Mouse (Mus musculus): ENCODE results near the gene Cxcr5. TPM values are rescaled to one million over a fixed set of nuclear protein-coding genes. Genes with fewer than 3 reads are reported as not detected.

Gene Cxcr5
- polyA plus RNA-seq, 1 experiment from 2014 or later = 0.17 TPM

DNA sequence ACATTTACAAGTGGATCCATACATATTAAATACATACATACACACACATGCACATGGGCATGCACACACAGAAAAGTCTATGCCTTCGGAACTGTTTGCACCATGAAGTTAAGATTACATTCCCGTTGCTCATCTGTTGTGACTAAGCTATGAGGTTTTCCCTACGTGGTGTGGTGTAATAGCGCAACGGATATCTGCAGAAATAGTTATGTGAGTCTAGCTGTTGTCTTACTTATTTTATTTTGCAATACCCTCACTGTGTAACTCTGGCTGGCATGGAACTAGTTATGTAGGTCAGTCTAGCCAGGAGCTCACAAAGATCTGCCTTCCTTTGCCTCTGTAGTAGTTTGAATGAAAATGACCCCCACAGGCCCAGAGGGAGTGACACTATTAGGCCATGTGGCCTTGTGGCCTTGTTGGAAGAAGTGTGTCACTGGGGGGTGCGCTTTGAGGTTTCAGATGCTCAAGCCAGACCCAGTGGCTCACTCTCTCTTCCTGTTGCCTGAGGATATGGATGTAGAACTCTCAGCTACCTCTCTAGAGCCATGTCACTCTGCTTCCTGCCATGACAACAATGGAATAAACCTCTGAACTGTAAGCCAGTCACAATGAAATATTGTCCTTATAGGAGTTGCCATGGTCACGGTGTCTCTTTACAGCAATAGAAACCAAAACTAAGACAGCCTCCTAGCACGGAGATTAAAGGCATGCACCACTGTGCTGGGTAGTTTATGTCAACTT, 13.1 kb downstream of the Cxcr5 start:
- H3K27me3 ChIP-seq (replicated peaks; ENCODE audit: insufficient read depth, low read length) = no peaks in the 10 kb centered on the region
- 91% methylated on average over 8 of the region's 8 CpGs for WGBS
- no peak overlapping the region for H3K4me2 ChIP-seq (replicated peaks; ENCODE audit: low read depth, low read length)
- TF ChIP-seq CTCF (IDR thresholded peaks at IDR 0.05) = no peak
- TF ChIP-seq EP300 (IDR thresholded peaks at IDR 0.05) = no peak
- no peak overlapping the region for H3K4me3 ChIP-seq (ENCODE audit: low read depth, low read length)
- no peaks in the 10 kb centered on the region for H3K36me3 ChIP-seq (ENCODE audit: insufficient read depth, low read length)
- no peak overlapping the region for H3K9ac ChIP-seq (replicated peaks; ENCODE audit: low read depth)
- H3K27ac ChIP-seq (ENCODE audit: low read length) = no peak overlapping the region
- H3K4me1 ChIP-seq (ENCODE audit: insufficient read depth, low read depth, low read length) = peaks cover 4% of the 10 kb centered on the region; the same call in 1 of the 2 replicates
- no peak for DNase-seq (ENCODE audit: low spot score)
- no peaks in the 10 kb centered on the region for H3K9me3 ChIP-seq (ENCODE audit: low read length)
- no peak for ATAC-seq

DNA sequence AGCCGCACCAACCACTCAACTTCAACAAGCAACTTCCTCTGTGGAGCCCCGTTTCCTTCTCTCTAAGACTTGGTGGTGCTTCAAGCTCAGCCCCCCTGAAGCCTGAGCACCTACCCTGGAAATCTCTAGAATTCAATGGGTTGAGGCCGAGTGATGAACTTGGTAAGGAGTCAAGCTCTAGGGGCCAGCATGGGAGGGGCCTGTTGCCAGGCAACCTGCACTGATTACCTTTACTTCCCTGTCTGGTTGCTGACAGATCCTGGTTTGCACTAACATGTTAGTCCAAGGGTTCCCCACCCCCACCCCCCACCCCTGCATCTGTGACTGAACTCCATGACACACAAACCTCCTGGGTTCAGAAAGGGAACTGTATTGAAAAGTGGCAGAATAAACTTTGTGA, 16.7 kb downstream of the Cxcr5 start:
- Histone ChIP-seq H3K4me3 (ENCODE audit: low read depth, low read length) (no peak overlapping the region), H3K9ac (replicated peaks; ENCODE audit: low read depth) (no peak overlapping the region), H3K36me3 (ENCODE audit: insufficient read depth, low read length) (no peaks in the 10 kb centered on the region), H3K4me2 (replicated peaks; ENCODE audit: low read depth, low read length) (no peak overlapping the region), H3K27ac (ENCODE audit: low read length) (no peak overlapping the region), H3K27me3 (replicated peaks; ENCODE audit: insufficient read depth, low read length) (no peaks in the 10 kb centered on the region), H3K9me3 (ENCODE audit: low read length) (no peaks in the 10 kb centered on the region), H3K4me1 (ENCODE audit: insufficient read depth, low read depth, low read length) (no peaks in the 10 kb centered on the region)
- 59% methylated on average over 3 of the region's 3 CpGs for WGBS
- TF ChIP-seq CTCF (IDR thresholded peaks at IDR 0.05) = no peak
- TF ChIP-seq EP300 (IDR thresholded peaks at IDR 0.05) = no peak
- DNase-seq (ENCODE audit: low spot score) (no peak), ATAC-seq (no peak)

DNA sequence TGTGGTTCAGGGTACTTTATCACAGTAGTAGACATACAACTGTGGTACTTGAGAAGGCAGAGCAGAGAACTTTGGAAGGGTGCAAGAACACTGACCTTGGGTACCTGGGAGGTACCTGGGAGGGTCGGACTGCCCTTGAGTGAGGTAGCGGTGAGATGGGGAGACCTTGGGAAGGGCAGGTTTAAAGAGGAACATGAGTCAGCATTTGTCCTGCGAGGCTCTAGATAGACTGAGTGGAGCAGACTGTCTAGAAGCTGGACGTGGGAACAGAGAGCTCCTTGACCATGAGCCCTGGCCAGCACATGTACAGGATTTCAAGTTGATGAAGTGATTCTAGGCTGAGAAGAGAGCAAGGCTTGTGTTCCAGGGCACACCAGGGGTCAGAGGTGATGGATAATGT, 19.3 kb downstream of the Cxcr5 start:
- TF ChIP-seq EP300 (IDR thresholded peaks at IDR 0.05) = no peak
- TF ChIP-seq CTCF (IDR thresholded peaks at IDR 0.05) = no peak
- H3K4me1 ChIP-seq (ENCODE audit: insufficient read depth, low read depth, low read length) = no peaks in the 10 kb centered on the region
- H3K4me3 ChIP-seq (ENCODE audit: low read depth, low read length) = no peak overlapping the region
- H3K4me2 ChIP-seq (replicated peaks; ENCODE audit: low read depth, low read length) = no peak overlapping the region
- no peaks in the 10 kb centered on the region for H3K9me3 ChIP-seq (ENCODE audit: low read length)
- no peaks in the 10 kb centered on the region for H3K27me3 ChIP-seq (replicated peaks; ENCODE audit: insufficient read depth, low read length)
- no peak overlapping the region for H3K9ac ChIP-seq (replicated peaks; ENCODE audit: low read depth)
- H3K27ac ChIP-seq (ENCODE audit: low read length) = no peak overlapping the region
- H3K36me3 ChIP-seq (ENCODE audit: insufficient read depth, low read length) = no peaks in the 10 kb centered on the region
- WGBS = 61% methylated on average over 4 of the region's 4 CpGs
- DNase-seq (ENCODE audit: low spot score) (no peak), ATAC-seq (no peak)

DNA sequence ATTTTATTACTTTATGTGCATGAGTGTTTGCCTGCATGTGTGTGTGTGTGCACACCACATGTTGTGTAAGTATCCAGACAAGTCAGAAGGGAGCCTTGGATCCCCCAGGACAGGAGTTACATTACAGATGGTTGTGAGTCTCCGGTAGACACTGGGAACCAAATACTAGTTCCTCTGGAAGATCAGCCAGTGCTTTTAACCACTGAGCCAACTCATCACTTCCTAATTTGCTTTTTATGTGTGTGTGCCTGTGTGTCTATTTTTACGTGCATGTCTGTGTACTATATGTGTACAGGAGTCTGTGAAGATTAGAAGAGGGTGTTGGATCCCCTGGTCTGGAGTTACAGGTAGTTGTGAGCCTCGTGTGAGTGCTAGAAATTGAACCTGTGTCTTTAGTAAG, 21.0 kb downstream of the Cxcr5 start:
- no peak for DNase-seq (ENCODE audit: low spot score)
- H3K36me3 ChIP-seq (ENCODE audit: insufficient read depth, low read length) = no peaks in the 10 kb centered on the region
- H3K9ac ChIP-seq (replicated peaks; ENCODE audit: low read depth) = no peak overlapping the region
- no peaks in the 10 kb centered on the region for H3K4me1 ChIP-seq (ENCODE audit: insufficient read depth, low read depth, low read length)
- H3K4me2 ChIP-seq (replicated peaks; ENCODE audit: low read depth, low read length) = no peak overlapping the region
- 76% methylated on average over 3 of the region's 3 CpGs for WGBS
- no peak for ATAC-seq
- TF ChIP-seq EP300 (IDR thresholded peaks at IDR 0.05) = no peak
- H3K4me3 ChIP-seq (ENCODE audit: low read depth, low read length) = no peak overlapping the region
- no peaks in the 10 kb centered on the region for H3K9me3 ChIP-seq (ENCODE audit: low read length)
- no peaks in the 10 kb centered on the region for H3K27me3 ChIP-seq (replicated peaks; ENCODE audit: insufficient read depth, low read length)
- H3K27ac ChIP-seq (ENCODE audit: low read length) = no peak overlapping the region

DNA sequence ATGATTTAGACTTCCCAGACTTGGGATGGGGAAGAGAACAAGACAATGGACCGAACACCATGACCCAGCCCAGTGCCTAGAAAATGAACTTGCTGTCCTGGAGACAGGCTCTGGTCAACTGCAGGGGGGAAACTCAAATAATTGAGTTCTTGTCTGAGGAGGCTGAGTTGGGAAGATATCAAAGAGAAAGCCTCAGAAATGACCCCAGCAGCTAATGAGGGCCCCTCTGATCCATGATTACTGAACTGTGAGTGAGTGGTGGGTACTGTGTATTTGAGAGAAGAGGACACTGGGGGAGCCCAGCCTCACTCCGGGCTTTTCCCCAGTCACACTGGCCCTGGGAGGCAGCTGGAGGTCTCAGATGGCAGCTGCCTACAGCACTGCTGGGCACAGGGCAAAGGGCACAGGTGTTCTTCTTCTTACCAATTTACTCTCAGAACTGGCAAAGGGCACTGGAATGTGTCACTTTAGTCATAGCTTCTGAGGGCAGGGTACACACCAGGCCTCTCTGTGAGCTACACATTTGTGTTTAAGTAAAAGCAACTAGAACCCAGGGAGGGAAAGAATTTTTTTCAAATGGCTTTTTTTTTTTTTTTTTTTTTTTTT, 21.8 kb downstream of the Cxcr5 start:
- Histone ChIP-seq H3K4me3 (ENCODE audit: low read depth, low read length) (no peak overlapping the region), H3K9me3 (ENCODE audit: low read length) (no peaks in the 10 kb centered on the region), H3K9ac (replicated peaks; ENCODE audit: low read depth) (no peak overlapping the region), H3K4me1 (ENCODE audit: insufficient read depth, low read depth, low read length) (no peaks in the 10 kb centered on the region), H3K36me3 (ENCODE audit: insufficient read depth, low read length) (no peaks in the 10 kb centered on the region), H3K27me3 (replicated peaks; ENCODE audit: insufficient read depth, low read length) (no peaks in the 10 kb centered on the region), H3K4me2 (replicated peaks; ENCODE audit: low read depth, low read length) (no peak overlapping the region), H3K27ac (ENCODE audit: low read length) (no peak overlapping the region)
- ATAC-seq (no peak), DNase-seq (ENCODE audit: low spot score) (no peak)
- TF ChIP-seq CTCF (IDR thresholded peaks at IDR 0.05) = no peak
- no peak for TF ChIP-seq EP300 (IDR thresholded peaks at IDR 0.05)
- WGBS = 75% methylated on average over 2 of the region's 2 CpGs

DNA sequence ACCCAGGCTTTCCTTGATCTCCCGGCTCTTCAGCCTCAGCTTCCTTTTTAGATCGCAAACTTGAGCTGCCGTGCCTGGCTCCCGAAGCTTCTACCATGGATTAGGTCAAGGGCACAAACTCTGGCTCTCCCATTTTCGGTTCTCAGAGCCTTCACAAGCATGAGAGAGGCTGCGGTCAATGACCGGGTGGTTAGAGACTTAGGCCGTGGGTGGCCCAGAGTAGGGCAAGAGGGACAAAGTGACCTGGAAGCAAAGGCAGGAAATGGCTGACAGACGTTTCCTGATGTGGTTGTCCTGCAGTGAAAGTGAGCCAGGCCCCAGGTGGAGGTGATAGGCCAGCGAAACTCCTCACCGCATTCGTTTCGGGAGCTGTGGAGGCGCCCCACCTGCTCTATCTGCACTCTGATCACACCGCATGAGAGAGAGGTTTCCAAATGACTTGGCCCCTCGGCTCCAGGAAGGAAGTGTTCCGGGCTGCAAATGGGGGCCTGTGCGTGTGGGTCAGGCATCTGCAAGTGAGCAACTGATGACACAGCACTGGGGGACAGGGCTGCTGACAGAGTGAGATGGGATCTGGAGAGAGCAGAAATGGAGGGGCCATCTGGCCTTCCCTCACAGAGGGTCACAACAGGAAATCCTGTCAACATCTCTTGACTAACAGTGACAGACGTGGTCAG, 23.9 kb downstream of the Cxcr5 start:
- H3K27me3 ChIP-seq (replicated peaks; ENCODE audit: insufficient read depth, low read length) = no peaks in the 10 kb centered on the region
- peak overlapping the region; percentile 25; the same call in 1 of the 2 replicates for H3K4me2 ChIP-seq (replicated peaks; ENCODE audit: low read depth, low read length)
- H3K4me3 ChIP-seq (ENCODE audit: low read depth, low read length) = no peak overlapping the region
- no peak overlapping the region for H3K27ac ChIP-seq (ENCODE audit: low read length)
- no peaks in the 10 kb centered on the region for H3K9me3 ChIP-seq (ENCODE audit: low read length)
- no peak overlapping the region for H3K9ac ChIP-seq (replicated peaks; ENCODE audit: low read depth)
- DNase-seq (ENCODE audit: low spot score) (no peak), ATAC-seq (peak; percentile 37; the same call in 1 of the 2 replicates)
- no peaks in the 10 kb centered on the region for H3K4me1 ChIP-seq (ENCODE audit: insufficient read depth, low read depth, low read length)
- H3K36me3 ChIP-seq (ENCODE audit: insufficient read depth, low read length) = no peaks in the 10 kb centered on the region
- 50% methylated on average over 19 of the region's 19 CpGs for WGBS
- TF ChIP-seq CTCF (IDR thresholded peaks at IDR 0.05) (no peak), EP300 (IDR thresholded peaks at IDR 0.05) (no peak)

Measured in lung, postnatal 0 days (tissue).